Mouse (Mus musculus) megakaryocyte-erythroid progenitor cell, adult 5-6 weeks (primary cell): ENCODE measurements around the gene Ccdc158. TPM values are rescaled to one million over a fixed set of nuclear protein-coding genes. Genes with fewer than 3 reads are reported as not detected.

Experiments used
- ATAC-seq: replicated peaks from 2 replicates; pipeline ENCODE4 v1.8.0; 2016; ENCODE audit warnings: mild to moderate bottlenecking, inconsistent platforms; ENCODE audit not compliant: severe bottlenecking, poor library complexity, low FRiP score, low TSS enrichment
- total RNA-seq, 2 experiments: library from RNA; stranded (forward) in 1 of 2; stranded (reverse) in 1 of 2; fragments of 200-1000, 215-1000 nt in 1 of 2; fragments of >200 nt in 1 of 2; fragmentation: Nextera tagmentation in 1 of 2; gene quantifications; 2 replicates each; pipeline ENCODE4 v1.2.3; 2014 to 2017

The Ccdc158 gene
- total RNA-seq, 2 experiments from 2014 or later, result 4.2 to 6.4 TPM

- no peak for ATAC-seq
Measured at GRCm38 (mm10) chr5:92692206-92693007, 17.3 kb upstream of the Ccdc158 start.

- ATAC-seq, result no peak
Measured at GRCm38 (mm10) chr5:92688569-92688968, 13.5 kb upstream of the Ccdc158 start.

GRCm38 (mm10) chr5:92688124-92688523, 13.1 kb upstream of the Ccdc158 start:
- no peak for ATAC-seq

- no peak for ATAC-seq
Measured at GRCm38 (mm10) chr5:92684715-92685460, 9.8 kb upstream of the Ccdc158 start.

GRCm38 (mm10) chr5:92683871-92684475, 8.9 kb upstream of the Ccdc158 start:
- no peak for ATAC-seq

GRCm38 (mm10) chr5:92683351-92683807, 8.3 kb upstream of the Ccdc158 start, which contains the start of gene Shroom3:
Shroom3 (plus strand) TSS chr5:92683435.
- no peak for ATAC-seq

- no peak for ATAC-seq
Measured at GRCm38 (mm10) chr5:92682621-92683348, 7.7 kb upstream of the Ccdc158 start.

- ATAC-seq, result no peak
Measured at GRCm38 (mm10) chr5:92681861-92682260, 6.8 kb upstream of the Ccdc158 start.

GRCm38 (mm10) chr5:92679441-92679840, 4.4 kb upstream of the Ccdc158 start:
- ATAC-seq, result no peak

GRCm38 (mm10) chr5:92675574-92675920, 476 bp upstream of the Ccdc158 start:
- ATAC-seq, result no peak

- no peak for ATAC-seq
Measured at GRCm38 (mm10) chr5:92666860-92667259, 8.2 kb downstream of the Ccdc158 start.

GRCm38 (mm10) chr5:92664321-92664720, 10.8 kb downstream of the Ccdc158 start:
- ATAC-seq, result peak; percentile 61

- peak; percentile 84 for ATAC-seq
Measured at GRCm38 (mm10) chr5:92656256-92656655, 18.8 kb downstream of the Ccdc158 start.

- no peak for ATAC-seq
Measured at GRCm38 (mm10) chr5:92640861-92641260, 34.2 kb downstream of the Ccdc158 start.

- no peak for ATAC-seq
Measured at GRCm38 (mm10) chr5:92635891-92636290, 39.2 kb downstream of the Ccdc158 start.

GRCm38 (mm10) chr5:92634916-92635315, 40.2 kb downstream of the Ccdc158 start:
- no peak for ATAC-seq

GRCm38 (mm10) chr5:92633526-92633925, 41.5 kb downstream of the Ccdc158 start:
- no peak for ATAC-seq

GRCm38 (mm10) chr5:92627896-92628295, 47.2 kb downstream of the Ccdc158 start:
- no peak for ATAC-seq

GRCm38 (mm10) chr5:92621883-92622282, 53.2 kb downstream of the Ccdc158 start:
- no peak for ATAC-seq

- no peak for ATAC-seq
Measured at GRCm38 (mm10) chr5:92612756-92613155, 62.3 kb downstream of the Ccdc158 start.
